In genomic region chr4:46649161-46649560, GRCm38 (mm10) we compare ENCODE assay signal across 9 mouse cellular contexts. TPM values are rescaled to one million over a fixed set of nuclear protein-coding genes. Genes with fewer than 3 reads are reported as not detected.
DNase-seq lines count a peak whose midpoint lies in the region; ATAC-seq and TF ChIP-seq lines count a peak whose summit lies in the region.
"Had no signal": no experiment of that assay in that cellular context is flagged by ENCODE, and none has a peak within 500 bp of the region (broad histone marks: within the 10 kb centered on the region; RNA-seq: fewer than 3 reads in every experiment).

No protein-coding gene starts in this region.

- peaks cover 29% of the 10 kb centered on the region for H3K27me3 ChIP-seq in embryonic facial prominence, embryonic 12.5 days
- H3K27me3 ChIP-seq in intestine, embryonic 14.5 days (replicated peaks; ENCODE audit: control insufficient read depth, insufficient read depth, low read length) = peaks cover 30% of the 10 kb centered on the region
- H3K27me3 ChIP-seq in neural tube, embryonic 12.5 days (replicated peaks) = peaks cover 31% of the 10 kb centered on the region

- WGBS in embryonic facial prominence, embryonic 12.5 days = 50% methylated on average over 4 of the region's 4 CpGs
- WGBS in intestine, embryonic 14.5 days = 38% methylated on average over 4 of the region's 4 CpGs
- WGBS in neural tube, embryonic 12.5 days = 69% methylated on average over 4 of the region's 4 CpGs

- H3K36me3 ChIP-seq in embryonic facial prominence, embryonic 12.5 days = no peaks in the 10 kb centered on the region
- no peaks in the 10 kb centered on the region for H3K36me3 ChIP-seq in intestine, embryonic 14.5 days (ENCODE audit: control insufficient read depth, insufficient read depth, low read length)
- no peaks in the 10 kb centered on the region for H3K36me3 ChIP-seq in neural tube, embryonic 12.5 days

- no peak for TF ChIP-seq CTCF in left cerebral cortex, adult 2 months (IDR thresholded peaks at IDR 0.05)

- H3K9me3 ChIP-seq in embryonic facial prominence, embryonic 12.5 days = no peaks in the 10 kb centered on the region
- H3K9me3 ChIP-seq in intestine, embryonic 14.5 days (ENCODE audit: control insufficient read depth, low read length) = no peaks in the 10 kb centered on the region
- H3K9me3 ChIP-seq in neural tube, embryonic 12.5 days = no peaks in the 10 kb centered on the region

- H3K9ac ChIP-seq in embryonic facial prominence, embryonic 12.5 days = no peak overlapping the region
- peak overlapping the region; percentile 67; the same call in 1 of the 2 replicates for H3K9ac ChIP-seq in intestine, embryonic 14.5 days (ENCODE audit: low read length)
- H3K9ac ChIP-seq in neural tube, embryonic 12.5 days = no peak overlapping the region

- no peak for ATAC-seq in embryonic facial prominence, embryonic 12.5 days (ENCODE audit: insufficient number of reproducible peaks, insufficient read depth, low FRiP score, low TSS enrichment)
- 0 out of 2 replicates have a peak, but pooled peaks have one; percentile 9 for ATAC-seq in intestine, embryonic 14.5 days (replicated peaks; ENCODE audit: low FRiP score, low TSS enrichment, low read depth)
- no peak for ATAC-seq in neural tube, embryonic 12.5 days (ENCODE audit: low FRiP score, low read depth)

- intact Hi-C loops in left cerebral cortex, adult 2 months (cut with DNase I) = no loop called here

- peak overlapping the region; percentile 79 for H3K4me2 ChIP-seq in embryonic facial prominence, embryonic 12.5 days (replicated peaks)
- H3K4me2 ChIP-seq in intestine, embryonic 14.5 days (ENCODE audit: low read length) = peak overlapping the region; percentile 98
- H3K4me2 ChIP-seq in neural tube, embryonic 12.5 days (replicated peaks) = peak overlapping the region; percentile 89

- H3K4me3 ChIP-seq in left cerebral cortex, adult 2 months = peak overlapping the region; percentile 67
- peak overlapping the region; percentile 55 for H3K4me3 ChIP-seq in embryonic facial prominence, embryonic 12.5 days
- peak overlapping the region; percentile 76 for H3K4me3 ChIP-seq in intestine, embryonic 14.5 days (ENCODE audit: low read depth, low read length)
- H3K4me3 ChIP-seq in neural tube, embryonic 12.5 days = 0 out of 2 replicates have a peak overlapping the region, but pooled peaks have one; percentile 66

- H3K4me1 ChIP-seq in embryonic facial prominence, embryonic 12.5 days = no peaks in the 10 kb centered on the region
- no peaks in the 10 kb centered on the region for H3K4me1 ChIP-seq in intestine, embryonic 14.5 days (replicated peaks; ENCODE audit: control insufficient read depth, insufficient read depth, low read length)
- H3K4me1 ChIP-seq in neural tube, embryonic 12.5 days = peaks cover 4% of the 10 kb centered on the region; the same call in 1 of the 2 replicates

- DNase-seq in left cerebral cortex, adult 2 months (ENCODE audit: extremely low spot score in 1 of 2, low spot score in 2 of 2) = no peak
- no peak for DNase-seq in left cerebral cortex, adult 18-20 months (ENCODE audit: low spot score in 2 of 2)
- no peak for DNase-seq in intestine, embryonic 14.5 days (ENCODE audit: low spot score)
- DNase-seq in frontal cortex, adult 2 months (ENCODE audit: extremely low spot score in 1 of 2, low spot score in 1 of 2) = no peak
- no peak for DNase-seq in spleen, postnatal 4 days (ENCODE audit: low spot score in 2 of 2)
- DNase-seq in right cerebral cortex, adult 2 months (ENCODE audit: low spot score in 2 of 2) = no peak
- DNase-seq: kidney, postnatal 36 days had no signal

- no peak overlapping the region; the same call in 1 of the 2 replicates for H3K27ac ChIP-seq in left cerebral cortex, adult 2 months
- no peak overlapping the region for H3K27ac ChIP-seq in embryonic facial prominence, embryonic 12.5 days
- H3K27ac ChIP-seq in intestine, embryonic 14.5 days (ENCODE audit: low read depth) = no peak overlapping the region
- H3K27ac ChIP-seq in neural tube, embryonic 12.5 days = no peak overlapping the region

RNA-seq across cellular contexts. Expression of gene Tbc1d2, which starts 0.8 kb away (rescaled TPM):
- 1 to 10 TPM; 3.4 to 4.8 TPM for total RNA-seq in left cerebral cortex, adult 2 months (2021)
- total RNA-seq in left cerebral cortex, adult 18-20 months (2021) = 1 to 10 TPM; 4.0 to 4.4 TPM
- polyA plus RNA-seq in embryonic facial prominence, embryonic 12.5 days (2016; fragmentation: Nextera tagmentation; extraction: Ambion mirVana) = 2.0 and 2.6 TPM in 2 replicates
- 3.5 and 4.8 TPM in 2 replicates for polyA plus RNA-seq in intestine, embryonic 14.5 days (2014; fragmentation: Nextera tagmentation; extraction: Ambion mirVana)
- polyA plus RNA-seq in neural tube, embryonic 12.5 days (2016; fragmentation: Nextera tagmentation; extraction: Ambion mirVana) = 0.97 and 1.5 TPM in 2 replicates
- polyA plus RNA-seq in frontal cortex, adult 2 months (2012; rRNA removed) = 3.0 and 4.2 TPM in 2 replicates

RNA-seq across cellular contexts. Expression of gene Coro2a, which starts 47.2 kb away (rescaled TPM):
- total RNA-seq in left cerebral cortex, adult 2 months (2021) = 10 to 100 TPM; 24.4 to 28.2 TPM
- 10 to 100 TPM; 23.5 to 26.2 TPM for total RNA-seq in left cerebral cortex, adult 18-20 months (2021)
- polyA plus RNA-seq in embryonic facial prominence, embryonic 12.5 days (2016; fragmentation: Nextera tagmentation; extraction: Ambion mirVana) = 7.3 and 7.9 TPM in 2 replicates
- polyA plus RNA-seq in intestine, embryonic 14.5 days (2014; fragmentation: Nextera tagmentation; extraction: Ambion mirVana) = 28.0 and 36.1 TPM in 2 replicates
- 12.6 and 18.8 TPM in 2 replicates for polyA plus RNA-seq in neural tube, embryonic 12.5 days (2016; fragmentation: Nextera tagmentation; extraction: Ambion mirVana)
- 13.3 and 15.2 TPM in 2 replicates for polyA plus RNA-seq in frontal cortex, adult 2 months (2012; rRNA removed)
